ENCODE assay signal across 16 mouse cellular contexts in the genomic region with DNA sequence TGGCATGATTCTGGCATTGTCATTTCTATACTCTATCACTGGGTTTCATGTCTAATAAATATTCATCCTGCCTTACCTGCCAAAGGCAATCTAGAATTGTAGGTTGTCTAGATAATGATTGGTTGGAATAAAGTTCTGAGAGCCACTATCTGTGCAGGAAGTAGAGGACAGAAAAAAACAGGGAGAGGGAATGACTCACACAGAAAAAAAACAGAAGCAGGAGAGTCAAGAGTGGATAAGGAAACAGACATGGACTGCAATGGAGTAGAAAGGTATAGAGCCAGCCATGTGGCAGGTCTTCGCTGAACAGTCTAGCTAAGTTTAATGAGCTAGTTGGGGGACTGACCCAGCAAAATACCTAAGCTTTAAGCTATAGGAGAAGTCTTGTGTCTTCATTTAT.
"Had no signal": no experiment of that assay in that cellular context is flagged by ENCODE, and none has a peak within 500 bp of the region (broad histone marks: within the 10 kb centered on the region; RNA-seq: fewer than 3 reads in every experiment).

No protein-coding gene starts in this region.

- H3K4me2 ChIP-seq: neural tube, embryonic 12.5 days; neural tube, embryonic 13.5 days; neural tube, embryonic 15.5 days; stomach, embryonic 15.5 days had no signal

- H3K9me3 ChIP-seq: neural tube, embryonic 12.5 days; neural tube, embryonic 13.5 days; neural tube, embryonic 15.5 days; stomach, embryonic 15.5 days had no signal

- H3K36me3 ChIP-seq: neural tube, embryonic 12.5 days; neural tube, embryonic 13.5 days; neural tube, embryonic 15.5 days; stomach, embryonic 15.5 days had no signal

- H3K27me3 ChIP-seq: neural tube, embryonic 12.5 days; neural tube, embryonic 13.5 days; neural tube, embryonic 15.5 days; stomach, embryonic 15.5 days had no signal

- H3K27ac ChIP-seq: neural tube, embryonic 12.5 days; neural tube, embryonic 13.5 days; neural tube, embryonic 15.5 days; stomach, embryonic 15.5 days had no signal

- DNase-seq: retina, postnatal 1 day; right cerebral cortex, adult 18-20 months; right cerebral cortex, postnatal 14 days; right cerebral cortex, postnatal 25 days; right cerebral cortex, postnatal 4 days; spleen, adult 18-20 months; thymus, adult 18-20 months; thymus, adult 2 months; thymus, postnatal 14 days; thymus, postnatal 25 days; thymus, postnatal 36 days; thymus, postnatal 4 days had no signal

- H3K4me1 ChIP-seq: neural tube, embryonic 12.5 days; neural tube, embryonic 13.5 days; neural tube, embryonic 15.5 days; stomach, embryonic 15.5 days had no signal

- H3K9ac ChIP-seq: neural tube, embryonic 12.5 days; neural tube, embryonic 13.5 days; neural tube, embryonic 15.5 days; stomach, embryonic 15.5 days had no signal

- H3K4me3 ChIP-seq: neural tube, embryonic 12.5 days; neural tube, embryonic 13.5 days; neural tube, embryonic 15.5 days; stomach, embryonic 15.5 days had no signal
